Mouse (Mus musculus) brain, embryonic 14.5 days (tissue): Measurements from ENCODE around the gene Adam22.

Experiments used
- CTCF ChIP-seq: fragments of 200-500 bp; IDR thresholded peaks from 2 replicates; pipeline ENCODE4 v1.5.1; 2012; ENCODE audit warnings: inconsistent platforms, mild to moderate bottlenecking, moderate library complexity, borderline replicate concordance; ENCODE audit not compliant: insufficient read depth, insufficient read length; ENCODE audit errors: extremely low read depth
- POLR2A ChIP-seq: fragments of 200-500 bp; IDR thresholded peaks from 2 replicates; pipeline ENCODE4 v1.6.1; 2012; ENCODE audit warnings: mild to moderate bottlenecking, inconsistent platforms, borderline replicate concordance; ENCODE audit not compliant: poor library complexity, insufficient read depth, insufficient read length, severe bottlenecking; ENCODE audit errors: extremely low read depth

DNA sequence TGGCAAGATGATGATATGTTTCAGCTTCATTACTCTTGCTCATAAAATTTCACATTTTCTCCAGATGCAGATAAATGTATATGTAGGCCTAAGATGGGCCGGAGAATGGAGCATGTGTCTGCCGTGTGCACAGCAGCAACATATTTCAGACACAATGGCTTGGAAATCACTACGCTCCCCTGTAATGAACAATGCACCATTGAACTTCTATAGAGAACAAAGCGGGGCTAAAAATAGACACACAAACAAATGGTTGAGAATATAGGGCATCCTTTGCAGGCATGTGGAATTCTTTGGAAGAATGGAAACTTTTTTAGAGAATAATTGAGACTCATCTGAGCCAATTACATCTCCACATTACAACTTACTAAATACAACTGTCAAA, 143.6 kb downstream of the Adam22 start:
- no peak for TF ChIP-seq POLR2A
- no peak for TF ChIP-seq CTCF
